Mouse (Mus musculus) hematopoietic multipotent progenitor cell, adult 10-12 weeks (in vitro differentiated cells): ENCODE data around the gene Scgb2b15. TPM values are rescaled to one million over a fixed set of nuclear protein-coding genes. Genes with fewer than 3 reads are reported as not detected.

Experiments
- polyA plus RNA-seq: library from polyadenylated mRNA; stranded (reverse); fragments of >175 nt; gene quantifications from 2 replicates; pipeline ENCODE4 v1.2.3, GENCODE M21; 2012; ENCODE audit warnings: low replicate concordance

Scgb2b15 gene
- not detected in 2 replicates for polyA plus RNA-seq

DNA sequence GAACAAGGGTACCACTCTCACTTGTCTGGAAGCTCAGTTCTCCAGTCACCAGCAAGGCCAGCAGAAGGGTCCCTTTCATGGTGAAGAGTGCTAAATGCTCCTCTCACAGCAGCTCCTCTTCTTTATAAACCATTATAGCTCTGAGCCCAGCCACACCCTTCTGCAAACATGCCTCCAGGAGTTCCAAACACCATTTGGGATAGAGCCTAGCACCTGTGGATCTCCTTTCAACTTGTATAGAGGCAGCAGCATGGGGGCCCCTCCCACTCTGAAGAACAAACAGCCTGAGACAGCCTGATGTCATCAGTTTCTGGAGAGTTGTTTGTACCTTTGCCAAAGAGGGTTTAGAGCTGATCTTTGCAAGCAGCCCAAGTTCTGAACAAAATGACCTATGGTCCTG, at the start of gene Scgb2b15:
Scgb2b15 (minus strand) TSS at position 101 of the 400 bp plus-strand sequence.

GRCm38 (mm10) chr7:32836254-32836653, 6.8 kb upstream of the Scgb2b15 start, which contains the start of gene Scgb1b15:
Gene Scgb1b15, plus strand, starts transcription at chr7:32836554.

Other genes with a start within 250 kb of the Scgb2b15 start
- not detected in 2 replicates for gene Scgb1b15, start 6.9 kb upstream of the Scgb2b15 start, polyA plus RNA-seq
- gene Scgb2b17, start 226.9 kb upstream of the Scgb2b15 start, polyA plus RNA-seq: not detected in 2 replicates
- gene Scgb1b17, start 233.8 kb upstream of the Scgb2b15 start, polyA plus RNA-seq: not detected in 2 replicates